Mouse (Mus musculus) CH12.LX (cell line): ENCODE measurements around the gene Bola3. TPM values are rescaled to one million over a fixed set of nuclear protein-coding genes. Genes with fewer than 3 reads are reported as not detected.
A peak's percentile ranks its signal among the peaks of the same experiment; 100 is the strongest.

Experiments
- DNase-seq: peaks from one replicate; pipeline ENCODE4 v3.0.0-alpha.2; 2013; ENCODE audit errors: extremely low read depth
- H3K27ac ChIP-seq: 2 replicates; pipeline ENCODE4 v1.5.1; 2012; ENCODE audit warnings: low read depth, mild to moderate bottlenecking, control low read depth, moderate library complexity; ENCODE audit not compliant: insufficient read depth
- H3K27me3 ChIP-seq: replicated peaks from 2 replicates; pipeline ENCODE3; 2012; ENCODE audit warnings: inconsistent platforms
- H3K36me3 ChIP-seq, 2 experiments: replicated peaks in 1 of 2; 2 replicates each; pipeline versions ENCODE3 to v1.6.1; 2012; ENCODE audit warnings: inconsistent platforms in 1 of 2, low read length in 1 of 2, mild to moderate bottlenecking in 1 of 2, mixed read lengths in 1 of 2, moderate library complexity in 1 of 2; ENCODE audit not compliant: control insufficient read depth in 1 of 2, insufficient read depth in 1 of 2
- H3K4me1 ChIP-seq, 2 experiments: 2 replicates each; pipeline ENCODE4 v1.6.1; 2012; ENCODE audit warnings: inconsistent platforms in 1 of 2, moderate library complexity in 1 of 2; ENCODE audit not compliant: insufficient read depth in 2 of 2, control insufficient read depth in 1 of 2
- H3K4me2 ChIP-seq: 2 replicates; pipeline ENCODE4 v1.6.1; 2012; ENCODE audit warnings: low read depth, mild to moderate bottlenecking, control low read depth; ENCODE audit not compliant: poor library complexity, insufficient read depth, severe bottlenecking
- H3K4me3 ChIP-seq, 3 experiments: fragments of 150-350 bp in 1 of 3; sonication (generic) in 1 of 3; replicated peaks in 1 of 3; 2 replicates each; pipeline versions ENCODE3 to v1.5.1; 2011 to 2012; ENCODE audit warnings: low read depth in 2 of 3, low read length in 2 of 3, mild to moderate bottlenecking in 2 of 3, moderate library complexity in 2 of 3, control low read depth in 1 of 3, improper control_type of control experiment in 1 of 3, inconsistent platforms in 1 of 3, mixed read lengths in 1 of 3; ENCODE audit not compliant: poor library complexity in 1 of 3
- H3K79me2 ChIP-seq: replicated peaks from 2 replicates; pipeline ENCODE4 v1.6.1; 2012; ENCODE audit warnings: mild to moderate bottlenecking, moderate library complexity; ENCODE audit not compliant: control insufficient read depth, poor library complexity, insufficient read depth, severe bottlenecking; ENCODE audit errors: extremely low read depth
- H3K9ac ChIP-seq: 2 replicates; pipeline ENCODE4 v1.6.1; 2012; ENCODE audit warnings: low read depth, mild to moderate bottlenecking, control low read depth, moderate library complexity; ENCODE audit not compliant: insufficient read depth
- H3K9me3 ChIP-seq: replicated peaks from 2 replicates; pipeline ENCODE3; 2012; ENCODE audit warnings: low read length, inconsistent platforms, mixed read lengths
- BHLHE40 ChIP-seq: IDR thresholded peaks from 2 replicates; pipeline ENCODE4 v1.6.1; 2011; ENCODE audit warnings: mild to moderate bottlenecking, low read depth, low read length, improper control_type of control experiment
- CHD1 ChIP-seq: IDR thresholded peaks from 2 replicates; pipeline ENCODE4 v1.6.1; 2012; ENCODE audit warnings: low read depth, low read length, improper control_type of control experiment, inconsistent platforms
- CHD2 ChIP-seq: IDR thresholded peaks from 2 replicates; pipeline ENCODE4 v1.6.1; 2011; ENCODE audit warnings: low read length, improper control_type of control experiment
- EP300 ChIP-seq: IDR thresholded peaks from 2 replicates; pipeline ENCODE4 v1.6.1; 2011; ENCODE audit warnings: low read length, improper control_type of control experiment
- ETS1 ChIP-seq: conservative IDR thresholded peaks from 2 replicates; pipeline ENCODE4 v1.6.1; 2012; ENCODE audit warnings: low read depth, mild to moderate bottlenecking, inconsistent platforms, low read length, improper control_type of control experiment, moderate library complexity
- GABPA ChIP-seq: IDR thresholded peaks from 2 replicates; pipeline ENCODE4 v1.6.1; 2012; ENCODE audit warnings: low read depth, low read length, improper control_type of control experiment, inconsistent platforms; ENCODE audit not compliant: insufficient replicate concordance
- HCFC1 ChIP-seq: IDR thresholded peaks from 2 replicates; pipeline ENCODE4 v1.6.1; 2012; ENCODE audit warnings: low read depth, mild to moderate bottlenecking, inconsistent platforms, low read length, improper control_type of control experiment
- JUND ChIP-seq: conservative IDR thresholded peaks from 2 replicates; pipeline ENCODE4 v1.6.1; 2011; ENCODE audit warnings: low read depth, low read length, improper control_type of control experiment
- MEF2A ChIP-seq: IDR thresholded peaks from 2 replicates; pipeline ENCODE4 v1.6.1; 2014; ENCODE audit warnings: low read depth, mild to moderate bottlenecking, inconsistent platforms, low read length, improper control_type of control experiment, borderline replicate concordance
- MXI1 ChIP-seq: IDR thresholded peaks from 2 replicates; pipeline ENCODE4 v1.6.1; 2011; ENCODE audit warnings: mild to moderate bottlenecking, low read depth, low read length, improper control_type of control experiment
- MYC ChIP-seq: IDR thresholded peaks from 2 replicates; pipeline ENCODE4 v1.6.1; 2011; ENCODE audit warnings: low read depth, mild to moderate bottlenecking, improper control_type of control experiment, low read length
- POLR2AphosphoS2 ChIP-seq: IDR thresholded peaks from 2 replicates; pipeline ENCODE4 v1.6.1; 2011; ENCODE audit warnings: low read depth, low read length, improper control_type of control experiment
- RCOR1 ChIP-seq: conservative IDR thresholded peaks from 2 replicates; pipeline ENCODE4 v1.6.1; 2012; ENCODE audit warnings: low read depth, mild to moderate bottlenecking, inconsistent platforms, low read length, improper control_type of control experiment
- SIN3A ChIP-seq: IDR thresholded peaks from 2 replicates; pipeline ENCODE4 v1.6.1; 2012; ENCODE audit warnings: low read length, improper control_type of control experiment, inconsistent platforms
- TCF12 ChIP-seq: IDR thresholded peaks from 2 replicates; pipeline ENCODE4 v1.6.1; 2014; ENCODE audit warnings: low read depth, mild to moderate bottlenecking, inconsistent platforms, low read length, improper control_type of control experiment
- UBTF ChIP-seq: IDR thresholded peaks from 2 replicates; pipeline ENCODE4 v1.6.1; 2012; ENCODE audit warnings: low read depth, mild to moderate bottlenecking, inconsistent platforms, low read length, improper control_type of control experiment, moderate library complexity
- ZC3H11A ChIP-seq: IDR thresholded peaks from 2 replicates; pipeline ENCODE4 v1.6.1; 2012; ENCODE audit warnings: low read depth, mild to moderate bottlenecking, inconsistent platforms, low read length, improper control_type of control experiment
- ZNF384 ChIP-seq: IDR thresholded peaks from 2 replicates; pipeline ENCODE4 v1.6.1; 2012; ENCODE audit warnings: low read depth, low read length, improper control_type of control experiment, inconsistent platforms
- dilution Hi-C: fragments of 300-500 bp; cut with MboI; formaldehyde crosslinking; loops from 2 replicates; pipeline ENCODE4 v1.14.3; 2020; ENCODE audit warnings: low sequenced_read_pairs; ENCODE audit not compliant: extremely low pct_unique_long_range_greater_than_20kb, extremely low pct_ligation_motif_present
- in situ Hi-C: fragments of 300-500 bp; cut with MboI; formaldehyde crosslinking; loops from 3 replicates; pipeline ENCODE4 v1.14.3; 2019; ENCODE audit warnings: low sequenced_read_pairs, low pct_ligation_motif_present, low pct_unique_long_range_greater_than_20kb, mixed read lengths
- polyA plus RNA-seq: library from polyadenylated mRNA; unstranded; fragments of >175 nt; gene quantifications from 2 replicates; pipeline ENCODE4 v1.2.1, GENCODE M21; 2012; ENCODE audit warnings: low read depth; ENCODE audit not compliant: insufficient read length
- total RNA-seq, 2 experiments: library from RNA; depleted of rRNA; stranded (reverse); fragments of 300-350 nt in 1 of 2; fragments of >200 nt in 1 of 2; gene quantifications; 2 replicates each; pipeline ENCODE4 v1.2.3; 2012 to 2014

Gene Bola3
- total and polyA plus RNA-seq, 3 experiments = 35.3 to 223 (median 60.5) TPM

DNA sequence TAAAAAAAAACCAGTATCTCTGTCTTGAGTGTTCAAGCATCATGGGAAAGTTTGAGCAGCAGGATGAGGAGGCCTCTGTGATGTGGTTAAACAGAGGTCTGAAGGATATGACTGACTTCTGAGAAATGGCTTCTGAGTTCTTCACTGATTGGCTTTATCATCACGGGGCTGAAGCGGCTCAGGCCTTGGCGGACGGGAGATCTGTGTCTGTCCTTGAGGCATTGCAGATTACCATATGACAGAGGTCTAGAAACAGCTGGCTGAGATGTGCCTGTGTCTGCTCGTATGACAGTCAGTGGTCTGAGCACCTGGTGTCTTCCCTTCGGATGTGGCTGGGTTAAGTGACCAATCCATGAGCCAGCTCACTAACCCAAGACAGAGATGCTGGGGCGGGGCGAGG lies 36.4 kb upstream of the Bola3 start:
- dilution Hi-C loops (no loop called here), in situ Hi-C loops (no loop called here)
- Histone ChIP-seq H3K4me1 (peaks cover 5 to 31% of the 10 kb centered on the region in 2 experiments), H3K27ac (no peak overlapping the region), H3K9ac (no peak overlapping the region), H3K4me3 (no peak overlapping the region), H3K9me3 (no peaks in the 10 kb centered on the region), H3K27me3 (no peaks in the 10 kb centered on the region), H3K79me2 (peaks cover 56% of the 10 kb centered on the region), H3K4me2 (no peak overlapping the region), H3K36me3 (peaks cover 57 to 74% of the 10 kb centered on the region in 2 experiments)
- TF ChIP-seq SIN3A (peak; percentile 57; the same call in 1 of the 2 replicates), ZC3H11A (no peak)
- peak; percentile 50 for DNase-seq

DNA sequence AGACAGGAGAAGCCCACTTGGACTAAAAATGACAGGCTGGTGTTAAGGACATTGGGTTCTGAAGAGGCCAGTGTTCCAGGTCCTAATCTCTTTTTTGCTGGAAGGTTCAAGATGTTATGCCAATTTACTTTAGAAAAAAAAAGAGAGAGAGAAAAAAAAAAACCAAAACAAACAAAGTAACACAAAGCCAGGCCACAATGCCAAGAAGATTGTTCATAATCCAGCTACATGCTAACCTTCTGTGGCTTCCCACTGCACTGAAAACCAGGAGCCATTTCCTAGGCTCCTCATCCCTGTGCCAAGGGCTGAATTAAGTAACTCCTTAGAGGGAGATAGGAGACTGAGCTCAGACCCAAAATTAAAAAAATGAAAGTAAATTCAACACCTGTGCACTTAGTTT lies 33.7 kb upstream of the Bola3 start:
- TF ChIP-seq JUND (no peak), BHLHE40 (no peak), ZNF384 (no peak), MYC (no peak), TCF12 (no peak), CHD2 (no peak), POLR2AphosphoS2 (no peak), HCFC1 (no peak), MXI1 (no peak), EP300 (no peak), MEF2A (no peak), UBTF (no peak), GABPA (no peak), ETS1 (no peak), RCOR1 (no peak), CHD1 (no peak)
- peak overlapping the region; percentile 97 for H3K9ac ChIP-seq
- H3K36me3 ChIP-seq = peaks cover 33 to 48% of the 10 kb centered on the region in 2 experiments
- peak overlapping the region; percentile 96 for H3K4me2 ChIP-seq
- H3K4me1 ChIP-seq = peaks cover 5 to 35% of the 10 kb centered on the region in 2 experiments
- DNase-seq = no peak
- in situ Hi-C loops (no loop called here), dilution Hi-C loops (no loop called here)
- H3K9me3 ChIP-seq = no peaks in the 10 kb centered on the region
- H3K27me3 ChIP-seq = no peaks in the 10 kb centered on the region
- peak overlapping the region; percentile 89 to 98 (median 97) for H3K4me3 ChIP-seq
- H3K79me2 ChIP-seq = peaks cover 54% of the 10 kb centered on the region
- H3K27ac ChIP-seq = no peak overlapping the region
